In genomic region chr17:50510279-50510678, GRCm38 (mm10) we compare ENCODE assay signal across 7 mouse cellular contexts. TPM values are rescaled to one million over a fixed set of nuclear protein-coding genes. Genes with fewer than 3 reads are reported as not detected.
DNase-seq lines count a peak whose midpoint lies in the region; ATAC-seq and TF ChIP-seq lines count a peak whose summit lies in the region.

No protein-coding gene starts in this region.

- TF ChIP-seq CTCF in lung, embryonic 14.5 days (IDR thresholded peaks at IDR 0.05; ENCODE audit: low read depth), result no peak
- TF ChIP-seq CTCF in lung, adult 2 months (IDR thresholded peaks at IDR 0.05; ENCODE audit: insufficient read depth, low read length), result no peak

- no peaks in the 10 kb centered on the region for H3K9me3 ChIP-seq in lung, embryonic 14.5 days (ENCODE audit: low read depth, low read length)
- no peaks in the 10 kb centered on the region for H3K9me3 ChIP-seq in forebrain, embryonic 11.5 days (ENCODE audit: control insufficient read depth, low read length)
- H3K9me3 ChIP-seq in limb, embryonic 14.5 days (ENCODE audit: control insufficient read depth, low read length), result no peaks in the 10 kb centered on the region
- H3K9me3 ChIP-seq in stomach, embryonic 14.5 days (ENCODE audit: control insufficient read depth, low read depth, low read length), result no peaks in the 10 kb centered on the region

- intact Hi-C loops in left cerebral cortex, postnatal 10 days (cut with DNase I), result loop anchor here (5.0 to 10.0 kb wide), 2 partner anchors 117 to 285 kb away; no protein-coding TSS in a partner anchor

- H3K9ac ChIP-seq in lung, embryonic 14.5 days, result peak overlapping the region; percentile 82; the same call in 1 of the 2 replicates
- H3K9ac ChIP-seq in forebrain, embryonic 11.5 days (ENCODE audit: low read length), result peak overlapping the region; percentile 93; the same call in 1 of the 2 replicates
- peak overlapping the region; percentile 93 for H3K9ac ChIP-seq in limb, embryonic 14.5 days (ENCODE audit: low read depth, low read length, severe bottlenecking)
- H3K9ac ChIP-seq in stomach, embryonic 14.5 days (replicated peaks; ENCODE audit: low read depth, low read length), result peak overlapping the region; percentile 76; the same call in 1 of the 2 replicates

- H3K27me3 ChIP-seq in lung, embryonic 14.5 days (ENCODE audit: insufficient read depth, low read length), result no peaks in the 10 kb centered on the region
- no peaks in the 10 kb centered on the region for H3K27me3 ChIP-seq in forebrain, embryonic 11.5 days (ENCODE audit: control insufficient read depth, insufficient read depth, low read length)
- H3K27me3 ChIP-seq in limb, embryonic 14.5 days (ENCODE audit: control insufficient read depth, insufficient read depth, low read length), result peaks cover 5% of the 10 kb centered on the region; the same call in 1 of the 2 replicates
- H3K27me3 ChIP-seq in stomach, embryonic 14.5 days (ENCODE audit: control insufficient read depth, insufficient read depth, low read length), result no peaks in the 10 kb centered on the region

- 0 out of 2 replicates have a peak, but pooled peaks cover 5% of the 10 kb centered on the region for H3K4me1 ChIP-seq in lung, embryonic 14.5 days (ENCODE audit: insufficient read depth)
- no peaks in the 10 kb centered on the region; the same call in 1 of the 2 replicates for H3K4me1 ChIP-seq in lung, adult 2 months (ENCODE audit: control insufficient read depth, insufficient read depth, low read length)
- H3K4me1 ChIP-seq in forebrain, embryonic 11.5 days (replicated peaks; ENCODE audit: control insufficient read depth, insufficient read depth, low read length), result no peaks in the 10 kb centered on the region
- H3K4me1 ChIP-seq in limb, embryonic 14.5 days (ENCODE audit: control insufficient read depth, insufficient read depth, low read length), result peaks cover 8% of the 10 kb centered on the region
- H3K4me1 ChIP-seq in stomach, embryonic 14.5 days (ENCODE audit: control insufficient read depth, insufficient read depth, low read length), result 0 out of 2 replicates have a peak, but pooled peaks cover 4% of the 10 kb centered on the region

- H3K36me3 ChIP-seq in lung, embryonic 14.5 days (ENCODE audit: insufficient read depth), result no peaks in the 10 kb centered on the region
- no peaks in the 10 kb centered on the region for H3K36me3 ChIP-seq in forebrain, embryonic 11.5 days (ENCODE audit: control insufficient read depth, insufficient read depth, low read length)
- H3K36me3 ChIP-seq in limb, embryonic 14.5 days (ENCODE audit: control insufficient read depth, insufficient read depth, low read length), result no peaks in the 10 kb centered on the region
- no peaks in the 10 kb centered on the region for H3K36me3 ChIP-seq in stomach, embryonic 14.5 days (ENCODE audit: control insufficient read depth, insufficient read depth, low read length)

- no peak overlapping the region for H3K27ac ChIP-seq in lung, embryonic 14.5 days (ENCODE audit: low read depth)
- H3K27ac ChIP-seq in forebrain, embryonic 11.5 days (ENCODE audit: low read depth, low read length), result no peak overlapping the region
- no peak overlapping the region for H3K27ac ChIP-seq in limb, embryonic 14.5 days (replicated peaks; ENCODE audit: low read depth, low read length)
- H3K27ac ChIP-seq in stomach, embryonic 14.5 days (ENCODE audit: low read length), result no peak overlapping the region

- peak overlapping the region; percentile 75 for H3K4me3 ChIP-seq in lung, embryonic 14.5 days (ENCODE audit: low read depth, low read length)
- no peak overlapping the region for H3K4me3 ChIP-seq in lung, adult 2 months (replicated peaks; ENCODE audit: extremely low read depth, low read depth, low read length)
- H3K4me3 ChIP-seq in forebrain, embryonic 11.5 days (ENCODE audit: low read depth, low read length), result peak overlapping the region; percentile 82
- peak overlapping the region; percentile 86 for H3K4me3 ChIP-seq in limb, embryonic 14.5 days (replicated peaks; ENCODE audit: low read length)
- peak overlapping the region; percentile 79 for H3K4me3 ChIP-seq in stomach, embryonic 14.5 days (ENCODE audit: low read depth, low read length)

- WGBS in lung, embryonic 14.5 days, result 28% methylated on average over 2 of the region's 2 CpGs
- 68% methylated on average over 2 of the region's 2 CpGs for WGBS in lung, adult 2 months
- WGBS in forebrain, embryonic 11.5 days, result 43% methylated on average over 2 of the region's 2 CpGs
- 41% methylated on average over 2 of the region's 2 CpGs for WGBS in limb, embryonic 14.5 days
- 49% methylated on average over 2 of the region's 2 CpGs for WGBS in stomach, embryonic 14.5 days

- DNase-seq in lung, embryonic 14.5 days, result no peak
- no peak for DNase-seq in lung, adult 2 months
- no peak for DNase-seq in forebrain, embryonic 11.5 days (ENCODE audit: low spot score)
- no peak for DNase-seq in limb, embryonic 14.5 days (ENCODE audit: low spot score)
- DNase-seq in left cerebral cortex, postnatal 10 days (ENCODE audit: extremely low spot score in 1 of 2, low spot score in 2 of 2), result no peak
- no peak for DNase-seq in gastrocnemius, adult 8-10 months (ENCODE audit: low spot score in 2 of 2)

- H3K4me2 ChIP-seq in lung, embryonic 14.5 days, result peak overlapping the region; percentile 62
- H3K4me2 ChIP-seq in forebrain, embryonic 11.5 days (ENCODE audit: low read depth, low read length, severe bottlenecking), result peak overlapping the region; percentile 62
- H3K4me2 ChIP-seq in limb, embryonic 14.5 days (replicated peaks; ENCODE audit: low read depth, low read length, severe bottlenecking), result peak overlapping the region; percentile 71
- H3K4me2 ChIP-seq in stomach, embryonic 14.5 days (replicated peaks; ENCODE audit: low read depth, low read length), result peak overlapping the region; percentile 80

- no peak for TF ChIP-seq POLR2A in lung, adult 2 months (IDR thresholded peaks at IDR 0.05; ENCODE audit: borderline replicate concordance, extremely low read depth, low read depth, low read length)
- TF ChIP-seq POLR2A in limb, embryonic 14.5 days (IDR thresholded peaks at IDR 0.05; ENCODE audit: borderline replicate concordance, extremely low read depth, insufficient read depth, insufficient read length), result no peak

- ATAC-seq in lung, embryonic 14.5 days (ENCODE audit: insufficient read depth), result no peak
- no peak for ATAC-seq in forebrain, embryonic 11.5 days (replicated peaks; ENCODE audit: low FRiP score)
- no peak for ATAC-seq in limb, embryonic 14.5 days (ENCODE audit: low FRiP score, low read depth)
- ATAC-seq in stomach, embryonic 14.5 days (ENCODE audit: insufficient number of reproducible peaks, insufficient read depth, low FRiP score, low read depth), result no peak

RNA-seq across cellular contexts. Expression of gene Plcl2, which starts 1.1 kb away (rescaled TPM):
- polyA plus RNA-seq in lung, embryonic 14.5 days (2014; fragmentation: Nextera tagmentation; extraction: Ambion mirVana), result 4.8 and 5.6 TPM in 2 replicates
- polyA plus RNA-seq in lung, adult 2 months (2012; rRNA removed), result 2.0 and 3.0 TPM in 2 replicates
- 7.6 and 7.7 TPM in 2 replicates for polyA plus RNA-seq in forebrain, embryonic 11.5 days (2014; fragmentation: Nextera tagmentation; extraction: Ambion mirVana)
- polyA plus RNA-seq in limb, embryonic 14.5 days (2012; rRNA removed), result 5.8 and 6.7 TPM in 2 replicates
- polyA plus RNA-seq in limb, embryonic 14.5 days (2014; fragmentation: Nextera tagmentation; extraction: Ambion mirVana), result 4.9 and 5.2 TPM in 2 replicates
- 5.1 and 5.9 TPM in 2 replicates for polyA plus RNA-seq in stomach, embryonic 14.5 days (2014; fragmentation: Nextera tagmentation; extraction: Ambion mirVana)
- total RNA-seq in left cerebral cortex, postnatal 10 days (2021), result 10 to 100 TPM; 61.7 to 64.4 TPM
- total RNA-seq in gastrocnemius, adult 8-10 months (2022), result 10 to 100 TPM; 29.8 to 45.2 (median 39.3) TPM
